Mouse (Mus musculus) midbrain, embryonic 15.5 days (tissue): ENCODE results near the gene Btbd9. TPM values are rescaled to one million over a fixed set of nuclear protein-coding genes. Genes with fewer than 3 reads are reported as not detected.

Experiments used
- ATAC-seq: fragments of 200-750 bp; cut with Nextera tagmentation; replicated peaks from 2 replicates; pipeline ENCODE4 v1.8.0; 2017; ENCODE audit warnings: moderate TSS enrichment
- H3K27ac ChIP-seq: fragments of 300-500 bp; sonication (generic); 2 replicates; pipeline ENCODE4 v1.5.1; 2015; ENCODE audit warnings: mild to moderate bottlenecking, inconsistent platforms
- H3K27me3 ChIP-seq: fragments of 300-500 bp; sonication (generic); replicated peaks from 2 replicates; pipeline ENCODE4 v1.6.1; 2015; ENCODE audit warnings: inconsistent platforms
- H3K36me3 ChIP-seq: fragments of 300-500 bp; sonication (generic); replicated peaks from 2 replicates; pipeline ENCODE4 v1.6.1; 2015; ENCODE audit warnings: inconsistent platforms
- H3K4me1 ChIP-seq: fragments of 300-500 bp; sonication (generic); 2 replicates; pipeline ENCODE4 v1.6.1; 2015; ENCODE audit warnings: inconsistent platforms
- H3K4me2 ChIP-seq: fragments of 300-500 bp; sonication (generic); 2 replicates; pipeline ENCODE4 v1.6.1; 2015; ENCODE audit warnings: inconsistent platforms, mild to moderate bottlenecking, moderate library complexity
- H3K4me3 ChIP-seq: fragments of 300-500 bp; sonication (generic); 2 replicates; pipeline ENCODE4 v1.5.1; 2015; ENCODE audit warnings: mild to moderate bottlenecking, inconsistent platforms
- H3K9ac ChIP-seq: fragments of 300-500 bp; sonication (generic); 2 replicates; pipeline ENCODE4 v1.6.1; 2015; ENCODE audit warnings: mild to moderate bottlenecking, inconsistent platforms
- H3K9me3 ChIP-seq: fragments of 300-500 bp; sonication (generic); 2 replicates; pipeline ENCODE4 v1.6.1; 2016; ENCODE audit warnings: inconsistent platforms
- WGBS: fragments of 180-500 bp; shearing (Covaris S2); methylation state at CpG from one replicate; pipeline ENCODE4 v1.1.7; 2015; ENCODE audit warnings: mixed read lengths; 5-methylcytosine and 5-hydroxymethylcytosine counted together
- polyA plus RNA-seq: library from polyadenylated mRNA; unstranded; fragments of >200 nt; fragmentation: Nextera tagmentation; extraction: Ambion mirVana; gene quantifications from 2 replicates; pipeline ENCODE4 v1.2.1, GENCODE M21; 2015

Btbd9 gene
- polyA plus RNA-seq, 1 experiment from 2014 or later: 163 TPM

GRCm38 (mm10) chr17:30594407-30594806, 18.1 kb upstream of the Btbd9 start:
- Histone ChIP-seq H3K4me1 (peaks cover 15% of the 10 kb centered on the region), H3K4me2 (no peak overlapping the region), H3K4me3 (no peak overlapping the region), H3K27ac (no peak overlapping the region), H3K36me3 (peaks cover 12% of the 10 kb centered on the region; the same call in 1 of the 2 replicates), H3K27me3 (no peaks in the 10 kb centered on the region), H3K9ac (no peak overlapping the region), H3K9me3 (no peaks in the 10 kb centered on the region)
- WGBS: 36% methylated on average over 5 of the region's 5 CpGs
- no peak for ATAC-seq

- ATAC-seq: peak; percentile 52
- Histone ChIP-seq H3K4me1 (peaks cover 15% of the 10 kb centered on the region), H3K27me3 (no peaks in the 10 kb centered on the region), H3K27ac (0 out of 2 replicates have a peak overlapping the region, but pooled peaks have one; percentile 45), H3K4me2 (no peak overlapping the region), H3K9ac (no peak overlapping the region), H3K9me3 (no peaks in the 10 kb centered on the region), H3K4me3 (0 out of 2 replicates have a peak overlapping the region, but pooled peaks have one; percentile 6), H3K36me3 (0 out of 2 replicates have a peak, but pooled peaks cover 6% of the 10 kb centered on the region)
- 36% methylated on average over 17 of the region's 17 CpGs for WGBS
Observed at GRCm38 (mm10) chr17:30590417-30591198, 14.3 kb upstream of the Btbd9 start.

- no peaks in the 10 kb centered on the region for H3K4me1 ChIP-seq
- H3K4me3 ChIP-seq: no peak overlapping the region
- H3K27ac ChIP-seq: no peak overlapping the region
- no peak overlapping the region for H3K9ac ChIP-seq
- H3K27me3 ChIP-seq: no peaks in the 10 kb centered on the region
- H3K9me3 ChIP-seq: no peaks in the 10 kb centered on the region
- WGBS: 85% methylated on average over 2 of the region's 2 CpGs
- no peaks in the 10 kb centered on the region for H3K36me3 ChIP-seq
- ATAC-seq: no peak
- no peak overlapping the region for H3K4me2 ChIP-seq
Observed at GRCm38 (mm10) chr17:30583258-30584001, 7.1 kb upstream of the Btbd9 start.

- Histone ChIP-seq H3K9me3 (no peaks in the 10 kb centered on the region), H3K9ac (no peak overlapping the region), H3K36me3 (no peaks in the 10 kb centered on the region), H3K4me1 (peaks cover 5% of the 10 kb centered on the region; the same call in 1 of the 2 replicates), H3K27ac (no peak overlapping the region), H3K27me3 (no peaks in the 10 kb centered on the region), H3K4me2 (no peak overlapping the region), H3K4me3 (no peak overlapping the region)
- WGBS: 84% methylated on average over 3 of the region's 3 CpGs
- no peak for ATAC-seq
Observed at GRCm38 (mm10) chr17:30582313-30582712, 6.0 kb upstream of the Btbd9 start.

- H3K4me1 ChIP-seq: peaks cover 10% of the 10 kb centered on the region
- no peaks in the 10 kb centered on the region for H3K9me3 ChIP-seq
- no peak overlapping the region for H3K27ac ChIP-seq
- H3K36me3 ChIP-seq: no peaks in the 10 kb centered on the region
- ATAC-seq: no peak
- H3K4me3 ChIP-seq: no peak overlapping the region
- no peak overlapping the region for H3K9ac ChIP-seq
- no peaks in the 10 kb centered on the region for H3K27me3 ChIP-seq
- 89% methylated on average over 6 of the region's 6 CpGs for WGBS
- no peak overlapping the region for H3K4me2 ChIP-seq
Observed at GRCm38 (mm10) chr17:30581201-30581600, 4.9 kb upstream of the Btbd9 start.

GRCm38 (mm10) chr17:30580781-30581180, 4.5 kb upstream of the Btbd9 start:
- Histone ChIP-seq H3K4me3 (no peak overlapping the region), H3K4me1 (peaks cover 10% of the 10 kb centered on the region), H3K4me2 (no peak overlapping the region), H3K9me3 (no peaks in the 10 kb centered on the region), H3K36me3 (no peaks in the 10 kb centered on the region), H3K27ac (no peak overlapping the region), H3K9ac (no peak overlapping the region), H3K27me3 (no peaks in the 10 kb centered on the region)
- WGBS: 68% methylated on average over 1 of the region's 1 CpGs
- ATAC-seq: no peak

GRCm38 (mm10) chr17:30576946-30577345, 658 bp upstream of the Btbd9 start:
- no peak for ATAC-seq
- Histone ChIP-seq H3K27ac (peak overlapping the region; percentile 94), H3K9me3 (no peaks in the 10 kb centered on the region), H3K4me2 (peak overlapping the region; percentile 53), H3K36me3 (no peaks in the 10 kb centered on the region), H3K9ac (peak overlapping the region; percentile 59), H3K4me3 (peak overlapping the region; percentile 73), H3K4me1 (peaks cover 25% of the 10 kb centered on the region), H3K27me3 (no peaks in the 10 kb centered on the region)
- 72% methylated on average over 12 of the region's 12 CpGs for WGBS

GRCm38 (mm10) chr17:30575121-30575904, 975 bp downstream of the Btbd9 start:
- WGBS: 6% methylated on average over 35 of the region's 35 CpGs

GRCm38 (mm10) chr17:30574783-30575075, 1.6 kb downstream of the Btbd9 start:
- ATAC-seq: no peak
- H3K4me3 ChIP-seq: peak overlapping the region; percentile 73; the same call in 1 of the 2 replicates
- no peaks in the 10 kb centered on the region for H3K27me3 ChIP-seq
- H3K9me3 ChIP-seq: no peaks in the 10 kb centered on the region
- 82% methylated on average over 8 of the region's 8 CpGs for WGBS
- H3K9ac ChIP-seq: no peak overlapping the region
- peaks cover 25% of the 10 kb centered on the region for H3K4me1 ChIP-seq
- H3K4me2 ChIP-seq: peak overlapping the region; percentile 53
- no peak overlapping the region for H3K27ac ChIP-seq
- H3K36me3 ChIP-seq: no peaks in the 10 kb centered on the region

More at GRCm38 (mm10) chr17:30575121-30575904, 975 bp downstream of the Btbd9 start:
- Histone ChIP-seq H3K4me3 (peak overlapping the region; percentile 73), H3K27ac (peak overlapping the region; percentile 94), H3K9me3 (no peaks in the 10 kb centered on the region), H3K4me2 (peak overlapping the region; percentile 53), H3K36me3 (no peaks in the 10 kb centered on the region), H3K9ac (peak overlapping the region; percentile 59), H3K27me3 (no peaks in the 10 kb centered on the region), H3K4me1 (peaks cover 25% of the 10 kb centered on the region)
- ATAC-seq: peak; percentile 56

GRCm38 (mm10) chr17:30573990-30574782, 2.1 kb downstream of the Btbd9 start:
- Histone ChIP-seq H3K27ac (no peak overlapping the region), H3K36me3 (no peaks in the 10 kb centered on the region), H3K9ac (no peak overlapping the region), H3K4me2 (peak overlapping the region; percentile 53), H3K27me3 (no peaks in the 10 kb centered on the region), H3K4me1 (peaks cover 25% of the 10 kb centered on the region), H3K4me3 (0 out of 2 replicates have a peak overlapping the region, but pooled peaks have one; percentile 73), H3K9me3 (no peaks in the 10 kb centered on the region)
- 83% methylated on average over 8 of the region's 8 CpGs for WGBS
- ATAC-seq: no peak

- Histone ChIP-seq H3K4me3 (no peak overlapping the region), H3K36me3 (no peaks in the 10 kb centered on the region), H3K4me2 (no peak overlapping the region), H3K4me1 (peaks cover 15% of the 10 kb centered on the region), H3K9me3 (no peaks in the 10 kb centered on the region), H3K9ac (no peak overlapping the region), H3K27ac (no peak overlapping the region), H3K27me3 (no peaks in the 10 kb centered on the region)
- no peak for ATAC-seq
- 68% methylated on average over 3 of the region's 3 CpGs for WGBS
Observed at GRCm38 (mm10) chr17:30570971-30571370, 5.3 kb downstream of the Btbd9 start.
